Mouse (Mus musculus) right cerebral cortex, postnatal 10 days (tissue): ENCODE data around the gene Nobox.

Experiments used
- DNase-seq, 2 experiments: peaks; one replicate each; pipeline ENCODE4 v3.0.0; 2021; ENCODE audit warnings: low spot score in 2 of 2

Gene Nobox

GRCm38 (mm10) chr6:43309454-43309853, at the start of gene Nobox:
Gene Nobox, minus strand, starts transcription at chr6:43309554.
- no peak for DNase-seq

- DNase-seq = no peak
Observed at GRCm38 (mm10) chr6:43354562-43355241, 45.3 kb upstream of the Nobox start.

GRCm38 (mm10) chr6:43353446-43353845, 44.1 kb upstream of the Nobox start:
- no peak for DNase-seq

DNA sequence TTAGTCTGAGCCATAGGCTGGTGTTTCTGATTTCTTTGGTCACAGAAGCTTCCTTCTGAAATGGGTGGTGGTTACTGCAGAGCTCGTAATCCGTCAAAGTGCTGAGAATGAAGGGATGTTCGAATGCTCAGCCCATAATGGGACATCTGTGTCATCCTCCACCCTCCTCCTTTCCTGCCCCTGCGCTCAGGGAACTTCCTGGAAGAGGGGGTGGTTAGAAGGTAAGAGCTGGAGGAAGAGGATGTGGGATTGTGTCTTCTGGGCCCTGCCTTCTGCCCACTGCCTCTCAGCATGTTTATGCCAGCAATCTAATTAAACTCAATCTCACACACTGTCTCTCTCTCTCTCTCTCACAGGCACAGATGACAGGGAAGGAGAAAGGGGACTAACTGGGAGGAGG, 39.7 kb upstream of the Nobox start:
- DNase-seq = no peak

DNA sequence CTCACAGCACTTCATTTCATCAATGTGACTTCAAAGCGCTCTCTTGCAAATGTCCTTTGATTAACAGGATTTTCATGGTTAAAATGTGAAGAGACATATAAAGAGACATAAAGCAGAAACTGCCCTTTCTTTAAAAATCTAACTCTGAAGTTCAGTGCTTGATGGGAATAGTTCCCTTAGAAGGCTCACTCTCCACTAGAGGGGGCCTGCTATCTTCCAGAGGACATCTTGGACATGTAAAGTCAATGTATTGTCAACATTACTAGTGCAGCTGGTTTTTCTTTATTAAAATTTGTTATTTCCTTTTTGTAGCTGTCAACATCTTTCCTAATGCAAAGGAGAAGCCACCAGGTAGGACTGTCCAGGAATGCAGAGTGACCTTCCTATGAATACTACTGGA, 38.3 kb upstream of the Nobox start:
- no peak for DNase-seq

- no peak for DNase-seq
Observed at GRCm38 (mm10) chr6:43343006-43343405, 33.7 kb upstream of the Nobox start.

GRCm38 (mm10) chr6:43342386-43342785, 33.0 kb upstream of the Nobox start:
- no peak for DNase-seq

- no peak for DNase-seq
Observed at GRCm38 (mm10) chr6:43338804-43339203, 29.4 kb upstream of the Nobox start.

DNA sequence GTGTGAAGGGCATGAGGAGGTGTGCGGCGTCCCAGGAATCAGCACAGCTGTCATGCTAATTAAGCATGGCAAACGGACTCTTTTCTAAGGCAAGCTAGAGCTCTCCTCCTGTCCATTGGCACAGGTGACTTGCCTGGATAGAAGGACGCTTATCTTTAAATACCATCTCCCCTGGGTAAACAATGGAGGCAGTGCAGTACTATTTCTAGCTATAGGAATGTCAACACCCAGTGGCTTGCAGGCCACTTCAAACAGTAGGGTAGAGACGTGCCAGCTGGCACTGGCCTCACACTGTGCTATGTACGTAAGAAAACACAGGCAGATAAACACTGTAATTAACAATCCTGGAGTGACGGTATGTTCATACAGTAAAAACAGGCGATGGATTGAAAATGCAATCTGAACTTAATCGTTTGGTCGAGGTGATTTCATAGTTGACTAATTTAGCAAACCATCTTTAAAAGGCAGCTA, 28.2 kb upstream of the Nobox start:
- DNase-seq = no peak

- DNase-seq = no peak
Observed at GRCm38 (mm10) chr6:43335619-43336234, 26.4 kb upstream of the Nobox start.

- DNase-seq = no peak
Observed at GRCm38 (mm10) chr6:43333479-43333878, 24.1 kb upstream of the Nobox start.

GRCm38 (mm10) chr6:43312961-43313656, 3.8 kb upstream of the Nobox start:
- DNase-seq = no peak

DNA sequence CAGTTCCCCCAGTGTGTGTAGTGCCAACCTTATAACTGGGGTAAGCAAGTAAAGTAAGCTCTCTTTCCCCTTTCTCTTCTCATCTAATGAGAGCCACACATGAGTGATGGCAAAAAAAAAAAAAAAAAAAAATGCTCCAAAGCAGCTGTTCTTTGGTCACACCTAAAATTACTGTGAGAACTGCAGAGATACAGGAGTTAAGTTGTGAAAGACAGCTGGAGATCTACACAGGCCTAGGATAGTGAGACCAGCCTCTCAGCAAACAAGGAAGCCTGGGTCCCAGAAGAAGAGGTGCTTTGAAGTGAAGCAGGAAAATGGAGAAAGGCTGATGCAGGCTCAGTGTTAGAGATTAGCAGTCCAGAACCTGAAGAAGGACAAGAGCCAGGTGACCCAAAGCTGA, 3.2 kb upstream of the Nobox start:
- DNase-seq = no peak

GRCm38 (mm10) chr6:43310071-43310470, 717 bp upstream of the Nobox start:
- DNase-seq = no peak

GRCm38 (mm10) chr6:43297508-43297850, 11.9 kb downstream of the Nobox start:
- peak; percentile 57 to 78 for DNase-seq

GRCm38 (mm10) chr6:43296798-43297507, 12.4 kb downstream of the Nobox start:
- peak in 1 of 2 experiments; percentile 29 for DNase-seq

DNA sequence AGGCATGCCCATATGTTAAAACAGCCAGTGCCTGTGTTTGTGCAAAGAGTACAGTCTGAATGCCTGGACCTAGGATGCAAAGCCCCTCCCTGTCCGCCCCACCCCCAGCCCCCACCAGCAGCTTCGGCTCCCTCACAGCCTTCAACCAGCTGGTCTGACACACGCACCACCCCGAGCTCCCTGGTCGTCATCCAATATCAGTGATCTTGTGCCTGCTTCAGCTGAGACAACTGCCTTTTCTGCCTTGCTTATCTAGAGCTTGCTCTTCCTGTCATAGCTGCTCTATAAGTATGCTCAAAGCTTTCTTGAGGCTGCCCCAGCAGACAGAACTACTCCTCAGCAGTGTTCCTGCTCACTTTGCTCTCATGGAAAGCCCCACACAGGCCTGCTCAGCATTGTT, 13.4 kb downstream of the Nobox start:
- no peak for DNase-seq

DNA sequence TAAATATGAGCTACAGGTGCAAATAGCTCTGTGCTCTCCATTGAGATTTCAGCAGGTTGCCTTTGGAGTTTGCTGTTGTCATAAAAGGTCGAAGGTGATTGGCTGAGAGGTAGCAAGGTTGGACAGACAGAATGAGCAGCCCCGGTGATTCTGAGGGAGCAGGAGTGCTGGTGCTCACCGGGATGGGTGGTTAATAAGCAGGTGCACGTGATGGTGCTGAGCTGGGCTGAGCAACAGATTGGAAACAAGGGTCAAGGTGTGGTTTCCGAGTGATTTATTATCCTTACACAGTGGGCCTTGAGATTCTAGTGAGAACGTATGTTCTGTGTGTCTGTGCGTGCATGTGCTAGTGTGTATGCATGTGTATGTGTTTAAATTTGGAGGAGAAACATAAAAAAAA, 16.2 kb downstream of the Nobox start:
- DNase-seq = no peak

- no peak for DNase-seq
Observed at GRCm38 (mm10) chr6:43292471-43293076, 16.8 kb downstream of the Nobox start.

- no peak for DNase-seq
Observed at GRCm38 (mm10) chr6:43292041-43292440, 17.3 kb downstream of the Nobox start.

GRCm38 (mm10) chr6:43280481-43280880, 28.9 kb downstream of the Nobox start:
- no peak for DNase-seq

- DNase-seq = no peak
Observed at GRCm38 (mm10) chr6:43278247-43278646, 31.1 kb downstream of the Nobox start.
